Mouse (Mus musculus) erythroblast, embryonic 14.5 days (primary cell): Measurements from ENCODE around the gene Ubox5.

Experiments
- GATA1 ChIP-seq: IDR thresholded peaks from 2 replicates; pipeline ENCODE4 v1.6.1; 2012; ENCODE audit warnings: low read length, inconsistent platforms, mixed read lengths
- TAL1 ChIP-seq: IDR thresholded peaks from 3 replicates; pipeline ENCODE4 v1.6.1; 2012; ENCODE audit warnings: low read length, inconsistent platforms, mixed read lengths

GRCm38 (mm10) chr2:130642197-130642660, 12.4 kb upstream of the Ubox5 start:
- TF ChIP-seq TAL1 (no peak), GATA1 (no peak)
